Mouse (Mus musculus) kidney, adult 18-20 months (tissue): ENCODE results near the gene Csf2rb2.
"Not testable (repeated sequence)": the region's sequence is repeated elsewhere in the genome, so short reads cannot be mapped to it uniquely, and the experiment has no call there.

Source experiments
- DNase-seq: peaks from one replicate; pipeline ENCODE4 v3.0.0; 2021

Csf2rb2 gene

DNA sequence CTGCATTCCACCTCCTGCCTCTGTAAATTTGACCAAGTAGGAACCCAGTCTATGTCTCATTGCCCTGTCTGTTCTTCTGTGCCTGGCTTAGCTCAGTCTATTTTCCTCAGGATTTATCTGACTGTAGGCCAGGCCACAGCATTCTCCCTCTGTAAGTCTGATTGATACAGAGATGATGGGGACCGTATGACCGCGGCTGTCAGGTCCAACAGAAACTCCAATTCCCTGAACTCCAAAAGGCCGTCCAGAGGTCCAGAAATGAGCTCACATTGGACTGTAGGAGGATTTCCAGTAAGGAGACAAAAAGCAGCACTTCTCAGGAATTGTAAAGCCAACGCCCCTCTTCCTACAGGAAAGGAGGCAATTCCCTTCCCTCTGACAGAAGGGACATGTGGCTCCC lies 8.1 kb upstream of the Csf2rb2 start:
- DNase-seq, result not testable (repeated sequence)

GRCm38 (mm10) chr15:78312421-78313233 lies 7.1 kb upstream of the Csf2rb2 start:
- DNase-seq, result not testable (repeated sequence)

DNA sequence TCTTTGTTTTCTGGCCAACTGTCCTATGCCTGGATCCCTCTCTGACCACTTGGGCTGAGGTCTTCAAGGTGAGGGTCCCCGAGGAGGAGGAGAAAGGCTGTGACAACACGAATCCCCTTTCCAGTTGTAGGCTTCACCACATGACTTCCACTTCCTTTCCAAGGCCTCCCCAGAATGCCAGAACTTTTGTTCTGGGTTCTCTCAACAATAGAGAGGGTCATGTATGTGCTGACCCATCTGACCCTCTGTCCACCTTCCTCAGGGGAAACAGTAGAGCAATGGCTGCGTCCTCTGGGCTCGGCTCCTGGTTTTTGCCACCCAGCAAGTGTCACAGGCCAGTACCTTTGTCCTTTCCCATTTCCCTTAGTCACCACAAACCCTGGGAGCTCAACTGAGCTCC lies 5.5 kb upstream of the Csf2rb2 start:
- no peak for DNase-seq

DNA sequence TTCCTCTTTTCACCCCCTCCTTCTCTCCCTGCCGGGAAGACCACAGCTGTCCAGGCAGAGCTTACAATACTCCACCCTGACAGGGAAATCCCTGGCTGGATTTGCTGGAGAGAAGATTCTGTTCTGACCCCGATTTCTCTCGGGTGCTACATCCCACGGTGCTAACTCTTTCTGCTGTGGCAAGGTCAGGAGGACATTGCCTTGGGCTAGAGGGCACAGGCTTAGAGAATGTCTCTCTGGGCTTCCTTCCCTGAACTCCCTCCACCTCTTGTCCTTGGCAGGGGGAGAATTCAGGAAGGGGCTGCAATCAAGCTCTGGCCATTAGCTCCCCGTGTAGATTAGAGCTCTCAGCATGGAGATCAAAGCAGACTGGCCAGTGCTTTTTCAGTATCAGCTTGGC lies 4.3 kb upstream of the Csf2rb2 start:
- no peak for DNase-seq

DNA sequence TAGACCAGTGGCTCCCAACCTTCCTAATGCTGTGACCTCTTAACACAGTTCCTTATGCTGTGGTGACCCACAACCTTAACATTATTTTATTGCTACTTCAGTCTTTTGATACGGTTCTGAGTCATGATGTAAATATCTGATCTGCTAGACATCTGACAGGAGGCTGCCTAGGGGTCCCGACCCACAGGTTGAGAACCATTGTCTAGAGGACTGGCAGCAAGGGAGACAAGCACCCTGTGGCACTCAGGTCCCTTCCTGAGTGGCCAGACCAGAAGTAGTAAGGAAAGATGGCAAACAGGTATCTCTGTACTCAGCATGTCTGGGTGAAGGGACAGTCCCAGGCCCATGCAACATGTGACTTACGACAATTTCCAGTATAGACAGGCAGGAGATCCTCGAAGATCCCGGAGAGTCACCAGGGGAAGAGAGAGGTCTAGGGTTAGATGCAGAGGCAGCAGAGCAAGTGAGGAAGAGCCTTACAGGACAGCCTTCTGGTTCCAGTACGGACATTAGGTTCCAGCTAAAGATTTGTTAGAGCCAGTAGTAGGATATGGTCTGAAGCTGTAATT lies 1.8 kb downstream of the Csf2rb2 start:
- no peak for DNase-seq

- DNase-seq, result no peak
Observed at GRCm38 (mm10) chr15:78302718-78303117, 2.8 kb downstream of the Csf2rb2 start.

- no peak for DNase-seq
Observed at GRCm38 (mm10) chr15:78300773-78301172, 4.7 kb downstream of the Csf2rb2 start.

DNA sequence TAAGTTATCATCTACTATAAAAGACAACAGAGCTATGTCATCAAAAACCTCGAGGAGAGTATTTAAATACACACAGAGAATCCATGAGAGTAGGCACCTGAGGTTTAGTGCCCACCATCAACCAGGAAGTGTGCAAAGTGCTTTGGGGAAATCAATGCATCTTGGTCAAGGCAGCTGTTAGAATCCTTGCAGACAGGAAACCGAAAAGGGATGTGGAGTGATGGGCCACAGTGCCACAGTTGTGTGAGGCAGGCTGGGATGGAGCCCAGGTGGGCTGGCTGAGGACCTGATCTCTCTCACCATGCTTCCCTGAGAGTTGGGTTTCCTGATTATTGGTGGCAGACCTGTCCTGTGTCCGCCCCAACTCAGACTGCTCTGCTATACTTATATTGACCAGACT lies 5.9 kb downstream of the Csf2rb2 start:
- DNase-seq, result no peak

GRCm38 (mm10) chr15:78298558-78298957 lies 7.0 kb downstream of the Csf2rb2 start:
- DNase-seq, result no peak

DNA sequence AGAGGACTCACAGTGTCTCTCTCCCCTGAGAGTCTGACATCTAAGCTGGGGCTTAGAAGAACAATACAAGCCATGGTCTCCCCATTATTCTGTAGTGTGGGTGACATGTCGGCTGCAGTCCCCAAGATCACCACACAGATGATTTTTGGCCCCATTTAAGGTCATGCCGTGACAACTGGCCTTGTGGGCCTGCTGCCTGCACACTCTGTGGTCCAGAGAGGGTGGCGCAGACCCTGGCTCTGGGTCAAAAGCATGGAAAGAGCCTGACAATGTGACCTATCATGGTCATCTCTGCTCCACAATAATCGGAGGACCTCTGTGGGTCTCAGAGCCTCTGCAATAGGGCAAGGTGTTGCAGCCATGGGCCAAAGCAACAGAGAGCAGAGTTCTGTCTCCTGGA lies 11.8 kb downstream of the Csf2rb2 start:
- DNase-seq, result no peak

GRCm38 (mm10) chr15:78293228-78293627 lies 12.3 kb downstream of the Csf2rb2 start:
- not testable (repeated sequence) for DNase-seq

DNA sequence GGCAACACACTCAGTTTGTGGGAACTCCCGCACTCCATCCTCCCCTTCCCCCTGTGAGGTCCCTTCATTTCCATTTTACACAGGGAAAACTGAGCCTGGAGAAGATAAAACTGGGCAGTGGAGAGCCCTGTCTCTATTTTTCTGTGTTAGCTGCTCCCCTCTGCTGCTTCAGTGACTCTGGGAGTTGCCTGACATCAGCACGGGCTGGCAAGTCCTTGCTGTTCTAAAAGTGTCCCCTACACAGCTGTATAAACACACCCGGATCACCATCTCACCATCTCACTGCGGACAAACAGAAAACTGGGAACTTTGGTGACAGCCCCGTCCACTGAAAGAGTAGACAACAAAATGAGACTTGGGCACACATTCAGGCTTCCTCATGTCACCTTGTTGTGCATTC lies 15.7 kb downstream of the Csf2rb2 start:
- not testable (repeated sequence) for DNase-seq

GRCm38 (mm10) chr15:78287941-78288340 lies 17.6 kb downstream of the Csf2rb2 start:
- no peak for DNase-seq

- DNase-seq, result no peak
Observed at GRCm38 (mm10) chr15:78278308-78278707, 27.2 kb downstream of the Csf2rb2 start.

DNA sequence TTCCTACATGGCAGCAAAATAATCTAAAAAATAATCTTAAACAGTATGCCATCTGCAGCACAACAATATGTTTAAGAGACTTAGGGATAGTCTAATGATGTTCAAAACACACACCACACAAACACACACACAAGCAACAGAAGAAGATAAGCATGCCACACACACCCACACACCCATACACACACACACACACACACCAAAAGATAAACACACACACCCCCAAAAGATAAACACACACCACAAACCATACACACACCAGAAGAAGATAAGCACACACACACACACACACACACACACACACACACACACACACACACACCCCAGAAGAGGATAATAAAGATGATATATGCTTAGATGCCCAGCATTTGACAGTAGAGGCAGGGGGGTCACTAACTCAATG lies 34.3 kb downstream of the Csf2rb2 start:
- no peak for DNase-seq

- no peak for DNase-seq
Observed at GRCm38 (mm10) chr15:78267865-78268264, 37.7 kb downstream of the Csf2rb2 start.

DNA sequence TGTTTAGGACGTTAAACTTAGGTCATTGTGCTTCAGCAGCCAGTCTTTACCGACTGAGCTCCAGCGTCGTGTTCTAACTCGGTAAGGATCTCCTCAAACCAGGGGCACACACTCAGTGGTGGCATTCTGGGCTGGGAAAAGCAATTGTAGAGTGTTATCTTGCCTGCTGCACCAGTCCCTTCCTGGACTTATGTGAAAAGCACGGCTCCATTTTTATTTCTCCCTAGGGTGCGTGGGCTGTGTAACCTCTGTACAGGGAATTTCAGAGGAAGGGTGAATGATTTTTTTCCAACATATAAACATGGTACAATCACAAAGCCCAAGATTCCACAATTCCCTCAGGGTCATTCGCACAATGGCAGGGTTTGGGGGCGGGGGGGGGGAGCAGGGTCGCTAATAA lies 38.1 kb downstream of the Csf2rb2 start:
- no peak for DNase-seq

DNA sequence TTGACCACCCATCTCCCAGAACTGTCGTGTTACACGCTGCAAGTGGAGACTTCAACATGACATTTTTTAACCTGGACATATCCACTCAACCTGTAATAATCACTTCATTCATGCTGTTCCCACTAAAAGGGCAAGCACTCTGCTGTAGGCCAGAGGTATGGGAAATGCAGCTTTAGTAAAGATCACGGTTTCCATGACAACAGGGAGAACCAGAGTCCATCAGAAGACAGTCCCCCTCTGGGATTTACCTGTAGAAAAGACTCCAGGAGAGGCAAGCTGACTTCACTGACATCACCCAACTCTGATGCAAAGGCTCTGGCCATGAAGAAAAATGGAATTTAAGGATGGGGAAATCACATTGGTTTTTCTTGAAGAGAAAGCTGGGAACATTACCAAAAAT lies 42.2 kb downstream of the Csf2rb2 start:
- no peak for DNase-seq

DNA sequence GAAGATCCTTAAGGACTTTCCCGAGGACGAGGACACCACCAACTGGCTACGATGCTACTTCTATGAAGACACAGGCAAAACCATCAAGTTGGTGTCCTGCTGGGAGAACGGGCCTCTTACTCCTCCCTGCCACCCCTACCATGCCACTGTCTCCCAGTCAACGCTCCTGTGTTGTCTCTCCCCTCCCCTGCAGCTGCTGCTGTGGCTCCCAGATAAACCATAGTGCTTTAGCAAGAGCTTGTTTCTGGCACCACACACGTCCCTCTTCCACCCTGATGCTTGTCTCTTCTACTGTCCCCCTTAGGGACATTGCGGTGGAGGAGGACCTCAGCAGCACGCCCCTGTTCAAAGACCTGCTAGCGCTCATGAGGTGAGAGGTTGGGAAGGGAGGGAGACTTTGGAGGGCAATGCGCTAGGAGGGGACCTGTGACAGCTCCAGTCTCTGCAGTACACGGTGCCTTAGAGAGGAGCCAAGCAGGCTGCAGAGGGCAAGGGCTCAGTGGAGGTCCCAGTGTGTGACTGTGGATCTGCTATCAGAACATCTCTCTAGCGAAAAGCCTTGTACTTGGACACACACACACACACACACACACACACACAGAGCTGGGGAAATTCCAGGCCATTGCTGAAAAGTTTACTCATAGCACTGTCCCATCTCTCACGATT lies 44.7 kb downstream of the Csf2rb2 start:
- no peak for DNase-seq

DNA sequence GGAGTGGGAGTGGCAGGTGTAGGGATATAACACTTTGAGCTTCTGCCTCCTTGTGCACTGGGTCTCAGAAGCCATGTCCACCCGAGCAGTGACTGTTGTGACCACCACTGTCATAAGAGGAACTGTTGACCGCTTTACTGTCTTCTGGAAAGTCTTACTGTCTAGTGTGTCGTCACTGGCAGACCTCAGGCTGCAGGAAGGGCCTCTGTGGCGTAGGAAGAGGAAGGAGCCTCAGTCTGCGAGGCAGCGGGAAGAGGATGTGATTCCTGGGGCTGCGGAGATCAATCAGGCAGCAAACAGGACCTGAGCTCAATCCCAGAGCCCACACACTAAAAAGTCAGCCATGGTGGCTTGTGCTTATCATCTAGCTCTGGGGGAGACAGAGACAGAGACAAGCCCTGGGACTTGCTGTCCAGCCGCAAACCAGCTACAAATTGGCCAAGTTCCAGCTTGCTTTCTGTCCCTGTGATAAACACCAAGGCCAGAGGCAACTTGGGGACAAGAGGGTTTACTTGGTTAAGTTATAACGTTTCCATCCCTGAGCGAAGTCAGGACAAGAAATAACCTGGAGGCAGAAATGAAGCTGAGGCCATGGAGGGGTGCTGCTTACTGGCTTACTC lies 47.2 kb downstream of the Csf2rb2 start:
- no peak for DNase-seq

DNA sequence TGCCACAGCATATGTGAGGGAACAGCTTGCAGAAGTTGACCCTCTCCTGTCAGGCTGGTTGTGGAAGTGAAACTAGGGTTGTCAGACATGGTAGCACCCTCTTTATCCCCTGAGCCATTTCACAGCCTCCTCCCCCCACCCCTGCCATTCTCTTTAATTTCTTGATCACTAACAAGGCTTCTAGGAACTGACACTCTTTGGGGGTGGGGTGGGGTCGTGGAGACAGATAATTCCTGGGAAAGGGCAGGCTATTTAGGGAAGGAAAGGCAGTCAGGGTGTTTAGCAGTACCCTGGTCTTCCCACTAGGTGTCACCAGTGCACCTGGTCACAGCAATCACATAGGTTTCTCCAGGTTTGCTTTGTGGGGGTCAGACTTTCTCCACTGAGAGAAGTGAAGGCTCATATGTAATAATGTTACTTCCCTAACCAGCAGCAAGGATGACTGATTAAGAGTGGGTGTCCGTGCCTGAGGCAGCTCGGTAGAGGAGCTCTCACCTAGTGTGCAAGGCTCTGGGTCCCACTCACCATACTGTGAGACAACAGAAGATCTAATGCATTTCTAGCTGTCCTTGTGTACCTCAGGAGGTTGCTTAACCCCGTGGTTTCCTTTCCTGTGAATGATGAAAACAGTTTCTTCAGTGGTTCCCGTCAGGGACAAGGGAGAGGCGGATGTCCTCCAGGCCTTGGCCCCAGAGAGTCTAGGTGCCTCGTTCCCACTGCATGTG lies 48.0 kb downstream of the Csf2rb2 start:
- peak; percentile 61 for DNase-seq

DNA sequence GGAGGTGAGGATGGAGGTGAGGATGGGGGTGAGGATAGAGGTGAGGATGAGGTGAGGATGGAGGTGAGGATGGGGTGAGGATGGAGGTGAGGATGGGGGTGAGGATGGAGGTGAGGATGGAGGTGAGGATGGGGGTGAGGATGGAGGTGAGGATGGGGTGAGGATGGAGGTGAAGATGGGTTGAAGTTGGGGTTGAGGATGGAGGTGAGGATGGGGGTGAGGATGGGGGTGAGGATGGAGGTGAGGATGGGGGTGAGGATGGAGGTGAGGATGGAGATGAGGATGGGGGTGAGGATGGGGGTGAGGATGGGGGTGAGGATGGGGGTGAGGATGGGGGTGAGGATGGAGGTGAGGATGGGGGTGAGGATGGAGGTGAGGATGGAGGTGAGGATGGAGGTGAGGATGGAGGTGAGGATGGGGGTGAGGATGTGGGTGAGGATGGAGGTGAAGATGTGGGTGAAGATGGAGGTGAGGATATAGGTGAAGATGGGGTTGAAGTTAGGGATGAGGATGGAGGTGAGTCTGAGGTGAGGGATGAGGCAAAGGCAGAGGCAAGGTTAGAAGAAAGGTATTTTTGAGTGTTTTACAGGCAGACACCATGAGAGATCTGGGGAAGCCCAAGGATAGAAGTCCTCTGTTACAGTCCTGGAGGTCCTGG lies 48.8 kb downstream of the Csf2rb2 start:
- DNase-seq, result not testable (repeated sequence)
